Mouse (Mus musculus): ENCODE measurements around the gene Rpap1.
"Not testable (repeated sequence)": the region's sequence is repeated elsewhere in the genome, so short reads cannot be mapped to it uniquely, and the experiment has no call there.

Gene Rpap1

DNA sequence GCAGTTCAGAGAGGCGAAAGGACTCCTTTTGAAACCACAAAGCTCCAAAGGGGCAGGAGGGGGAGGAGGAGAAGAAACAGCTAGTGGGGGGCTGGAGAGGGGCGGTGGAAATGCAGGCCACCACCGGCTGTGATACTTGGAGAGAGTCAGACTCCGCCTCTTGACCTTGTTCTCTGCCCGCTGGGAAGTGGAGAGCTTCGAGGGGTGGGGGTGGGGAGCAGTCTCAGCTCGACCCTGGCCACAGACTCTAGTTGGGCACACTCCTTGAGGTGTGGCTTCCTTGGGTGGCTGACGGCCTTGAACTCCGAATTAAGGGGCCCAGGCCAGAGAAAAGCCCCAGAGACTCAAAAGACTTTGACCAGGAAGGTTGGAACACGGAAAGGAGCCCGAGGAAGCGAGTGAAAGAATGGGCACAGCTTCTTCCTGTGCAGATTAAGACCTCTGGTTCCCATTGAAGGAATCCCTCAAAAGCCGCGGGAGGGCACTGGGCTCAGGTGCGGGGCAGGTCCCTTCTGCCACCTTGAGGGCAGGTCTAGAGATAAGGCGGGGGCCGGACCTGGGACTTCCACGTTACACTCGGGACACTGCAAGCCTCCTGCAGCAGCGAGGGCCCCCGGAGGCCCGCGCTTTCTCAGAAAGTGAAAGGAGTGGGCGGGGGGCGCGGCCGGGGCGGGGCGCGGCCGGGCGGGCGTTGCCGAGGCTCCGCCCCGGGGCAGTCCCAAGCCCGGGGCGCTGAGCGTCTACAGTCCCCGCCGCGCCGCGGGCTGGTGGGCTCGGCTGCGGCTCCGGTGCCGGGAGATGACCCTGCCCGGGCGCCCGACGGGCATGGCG lies 45.5 kb downstream of the Rpap1 start, which contains the start of gene Itpka:
Gene Itpka, plus strand, starts transcription at position 757 of the 831 bp plus-strand sequence.
- ATAC-seq (ENCODE audit: low TSS enrichment): peak; percentile 47

DNA sequence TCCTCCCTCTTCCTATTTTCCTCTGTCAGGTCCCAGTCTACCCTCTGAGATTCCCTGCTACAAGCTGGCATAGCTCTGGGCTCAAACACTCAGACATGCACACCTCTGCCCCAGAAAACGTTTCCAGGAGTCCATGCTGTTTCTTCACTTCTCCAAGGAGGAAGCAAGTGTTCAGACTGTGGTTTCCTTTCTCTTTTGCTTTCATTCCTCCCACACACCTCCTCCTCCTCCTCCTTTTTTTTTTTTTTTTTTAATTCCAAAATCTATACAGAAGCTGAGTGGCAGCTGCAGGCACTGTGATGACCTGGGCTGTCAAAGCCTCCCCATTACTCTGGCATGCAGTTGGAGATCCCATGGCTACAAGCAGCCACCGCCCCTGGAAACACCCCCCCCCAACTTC lies 46.8 kb downstream of the Rpap1 start:
- ATAC-seq (ENCODE audit: low TSS enrichment): no peak

DNA sequence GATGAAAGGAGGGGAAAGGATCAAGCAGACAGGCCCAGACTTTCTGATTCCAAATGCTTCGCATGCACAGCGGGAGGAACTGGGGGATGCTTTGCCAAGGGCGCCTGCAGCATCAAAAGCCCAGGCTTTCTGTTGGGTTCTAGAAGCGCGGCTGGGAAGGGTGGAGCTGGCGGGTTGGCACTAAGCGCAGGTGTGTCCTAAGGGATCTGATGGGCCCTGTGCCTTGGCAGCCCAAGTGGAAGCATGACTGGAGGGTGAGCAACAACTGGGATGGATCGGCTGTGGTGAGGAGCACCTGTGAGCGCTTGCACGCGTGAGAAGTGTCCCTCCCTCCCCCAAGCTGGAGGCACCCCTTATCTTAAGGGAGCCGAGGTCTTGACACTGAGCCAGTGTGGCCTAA lies 50.2 kb downstream of the Rpap1 start:
- ATAC-seq (ENCODE audit: low TSS enrichment): no peak

DNA sequence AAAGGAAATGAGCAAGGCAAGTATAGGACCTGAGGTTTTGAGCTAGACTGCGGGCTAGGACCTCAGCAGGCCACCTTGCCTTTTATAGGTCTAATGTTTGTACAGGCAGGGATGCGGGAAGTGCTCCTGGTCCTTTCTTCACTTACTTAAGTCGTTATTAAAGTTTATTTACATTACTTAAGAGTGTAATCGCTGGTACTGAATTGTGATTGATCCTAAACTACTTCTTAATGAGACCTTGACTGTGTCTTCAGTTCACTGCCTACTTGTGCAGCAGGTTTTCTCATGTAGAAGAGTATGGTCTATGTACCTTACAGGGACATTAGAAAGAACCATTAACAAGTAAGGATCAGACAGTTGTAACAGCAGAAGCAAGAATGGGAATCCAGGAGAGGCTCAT lies 56.6 kb downstream of the Rpap1 start:
- ATAC-seq (ENCODE audit: low TSS enrichment): no peak

DNA sequence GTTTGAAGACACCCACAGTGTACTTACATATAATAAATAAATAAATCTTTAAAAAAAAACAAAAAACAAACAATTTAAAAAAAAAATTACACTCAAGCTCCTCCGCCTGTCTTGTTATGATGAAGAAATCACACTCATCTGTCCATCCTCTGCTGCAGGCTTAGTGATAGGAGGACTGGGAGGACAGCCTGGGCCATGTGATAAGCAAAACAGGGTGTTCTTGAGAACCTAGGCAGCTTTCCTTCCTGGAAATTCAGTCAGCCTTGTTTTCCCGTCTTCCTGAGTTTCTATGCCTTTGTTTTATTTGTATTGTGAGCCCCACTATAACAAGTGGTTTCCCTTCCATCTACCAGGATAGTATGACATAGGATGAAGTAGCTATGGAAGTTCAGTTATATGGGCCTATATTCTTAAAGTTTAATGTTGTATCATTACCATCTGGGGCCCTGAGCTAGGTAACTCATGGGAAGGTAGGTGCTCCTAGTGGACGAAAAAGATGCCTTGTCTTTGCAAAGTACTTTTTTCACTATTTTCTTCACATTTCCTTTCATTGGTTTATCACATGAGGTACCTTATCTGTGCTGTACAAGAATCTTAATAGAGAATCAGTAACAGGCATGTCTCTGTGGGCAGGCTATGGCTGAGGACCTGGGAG lies 59.4 kb downstream of the Rpap1 start:
- no peak for ATAC-seq (ENCODE audit: low TSS enrichment)

DNA sequence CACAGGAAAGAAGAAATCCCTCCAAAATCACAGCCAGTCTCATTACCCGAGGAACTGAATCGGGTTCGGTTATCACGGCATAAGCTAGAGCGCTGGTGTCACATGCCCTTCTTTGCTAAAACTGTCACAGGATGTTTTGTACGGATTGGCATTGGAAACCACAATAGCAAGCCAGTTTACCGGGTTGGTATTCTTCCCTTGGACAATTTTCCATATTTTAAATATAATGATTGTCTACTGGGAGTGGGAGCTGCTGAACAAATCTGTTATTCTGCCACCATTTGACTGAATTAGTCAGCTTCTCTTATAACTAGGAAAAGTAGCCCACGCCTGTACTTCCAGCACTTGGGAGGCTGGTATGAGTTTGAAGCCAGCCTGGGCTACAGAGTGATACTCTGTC lies 66.3 kb downstream of the Rpap1 start:
- ATAC-seq (ENCODE audit: low TSS enrichment): peak; percentile 34; the same call in 1 of the 2 replicates

DNA sequence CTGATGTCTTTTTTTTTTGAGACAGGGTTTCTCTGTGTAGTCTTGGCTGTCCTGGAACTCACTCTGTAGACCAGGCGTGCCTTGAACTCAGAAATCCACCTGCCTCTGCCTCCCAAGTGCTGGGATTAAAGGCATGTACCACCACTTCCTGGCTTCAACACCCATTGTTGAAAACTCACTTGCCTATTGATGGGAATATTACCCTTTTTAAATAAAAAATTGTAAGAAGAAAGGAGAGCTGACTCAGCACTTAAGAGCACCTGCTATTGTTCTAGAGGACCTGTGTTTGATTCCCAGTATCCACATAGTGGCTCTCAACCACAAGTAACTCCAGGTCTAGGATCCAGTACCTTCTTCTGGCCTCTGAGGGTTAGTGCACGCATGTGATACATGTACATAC lies 71.5 kb downstream of the Rpap1 start:
- ATAC-seq (ENCODE audit: low TSS enrichment): not testable (repeated sequence)
